Mouse (Mus musculus) lung, embryonic 14.5 days (tissue): ENCODE measurements around the gene Spg21. TPM values are rescaled to one million over a fixed set of nuclear protein-coding genes. Genes with fewer than 3 reads are reported as not detected.
A peak's percentile ranks its signal among the peaks of the same experiment; 100 is the strongest.

ENCODE experiments used
- ATAC-seq: fragments of 200-750 bp; cut with Nextera tagmentation; 2 replicates; pipeline ENCODE4 v1.8.0; 2017; ENCODE audit warnings: mild to moderate bottlenecking, moderate TSS enrichment, moderate library complexity; ENCODE audit not compliant: insufficient read depth
- DNase-seq: peaks from one replicate; pipeline ENCODE4 v3.0.0-alpha.2; 2015
- H3K27ac ChIP-seq: fragments of 300-500 bp; sonication (generic); 2 replicates; pipeline ENCODE4 v1.5.1; 2014; ENCODE audit warnings: low read depth, mild to moderate bottlenecking, moderate library complexity
- H3K27me3 ChIP-seq: fragments of 300-500 bp; sonication (generic); 2 replicates; pipeline ENCODE4 v1.6.1; 2014; ENCODE audit warnings: low read length, control low read depth; ENCODE audit not compliant: insufficient read depth
- H3K36me3 ChIP-seq: fragments of 300-500 bp; sonication (generic); 2 replicates; pipeline ENCODE4 v1.6.1; 2014; ENCODE audit warnings: control low read depth; ENCODE audit not compliant: insufficient read depth
- H3K4me1 ChIP-seq: fragments of 300-500 bp; sonication (generic); 2 replicates; pipeline ENCODE4 v1.6.1; 2014; ENCODE audit warnings: antibody characterized with exemption, control low read depth; ENCODE audit not compliant: insufficient read depth
- H3K4me2 ChIP-seq: fragments of 300-500 bp; sonication (generic); 2 replicates; pipeline ENCODE4 v1.6.1; 2014; ENCODE audit warnings: mild to moderate bottlenecking
- H3K4me3 ChIP-seq: fragments of 300-500 bp; sonication (generic); 2 replicates; pipeline ENCODE4 v1.5.1; 2014; ENCODE audit warnings: low read depth, low read length
- H3K9ac ChIP-seq: fragments of 300-500 bp; sonication (generic); 2 replicates; pipeline ENCODE4 v1.6.1; 2014
- H3K9me3 ChIP-seq: fragments of 300-500 bp; sonication (generic); 2 replicates; pipeline ENCODE4 v1.6.1; 2016; ENCODE audit warnings: low read depth, low read length, control low read depth
- CTCF ChIP-seq: IDR thresholded peaks from 2 replicates; pipeline ENCODE4 v1.5.1; 2016; ENCODE audit warnings: antibody characterized with exemption, low read depth
- WGBS: fragments of 180-500 bp; shearing (Covaris S2); extraction: QIAGEN DNeasy Blood & Tissue Kit; methylation state at CpG from one replicate; pipeline ENCODE4 v1.1.7; 2014; 5-methylcytosine and 5-hydroxymethylcytosine counted together
- polyA plus RNA-seq: library from polyadenylated mRNA; unstranded; fragments of >200 nt; fragmentation: Nextera tagmentation; extraction: Ambion mirVana; gene quantifications from 2 replicates; pipeline ENCODE4 v1.2.1, GENCODE M21; 2014

Spg21 gene
- polyA plus RNA-seq, 1 experiment from 2014 or later: 107 TPM

DNA sequence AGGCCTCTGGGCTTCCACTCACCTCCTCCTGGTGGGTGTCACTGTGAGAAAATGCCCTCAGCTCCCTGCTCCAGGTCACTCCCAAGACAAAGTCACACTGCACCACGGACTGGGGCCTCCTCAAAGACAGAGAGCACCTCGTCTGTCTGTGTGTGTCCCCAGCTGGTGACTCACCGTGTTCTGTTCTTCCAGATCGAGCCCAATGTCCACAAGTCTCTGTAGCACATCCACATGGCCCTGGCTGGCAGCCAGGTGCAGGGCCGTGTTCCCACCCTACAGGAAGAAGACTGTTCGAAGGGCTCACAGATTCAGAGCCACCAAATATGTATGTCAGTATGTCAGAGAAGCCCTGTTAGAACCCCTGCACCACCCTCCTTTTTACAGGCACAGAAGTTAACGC lies 47.7 kb downstream of the Spg21 start:
- DNase-seq: peak; percentile 41

DNA sequence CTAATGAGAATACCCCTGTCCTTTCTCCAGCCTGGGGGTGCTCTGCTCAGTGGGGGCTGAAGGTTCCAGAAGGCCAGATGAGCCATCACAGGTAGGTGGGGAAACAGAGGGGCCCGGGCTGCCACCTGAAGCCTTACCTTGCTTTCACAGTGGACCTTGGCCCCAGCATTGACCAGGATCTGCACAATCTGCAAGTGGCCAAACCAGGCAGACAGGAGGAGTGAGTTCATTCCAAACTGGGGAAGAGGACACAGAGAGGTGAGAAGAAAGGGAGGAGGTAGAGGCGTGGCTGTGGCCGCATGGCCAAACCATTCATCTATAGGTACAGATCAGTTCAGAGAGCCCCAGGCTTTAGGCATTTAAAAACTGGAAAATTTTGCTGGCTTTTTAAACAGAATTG lies 51.8 kb downstream of the Spg21 start:
- Histone ChIP-seq H3K4me2 (no peak overlapping the region), H3K4me1 (0 out of 2 replicates have a peak, but pooled peaks cover 4% of the 10 kb centered on the region), H3K36me3 (no peaks in the 10 kb centered on the region), H3K4me3 (no peak overlapping the region), H3K9ac (no peak overlapping the region), H3K27me3 (no peaks in the 10 kb centered on the region), H3K27ac (no peak overlapping the region), H3K9me3 (no peaks in the 10 kb centered on the region)
- WGBS: 61% methylated on average over 3 of the region's 3 CpGs
- DNase-seq (no peak), ATAC-seq (no peak)
- no peak for TF ChIP-seq CTCF

More for the DNA sequence above, 47.7 kb downstream of the Spg21 start:
- no peak for TF ChIP-seq CTCF
- no peaks in the 10 kb centered on the region for H3K27me3 ChIP-seq
- H3K36me3 ChIP-seq: no peaks in the 10 kb centered on the region
- ATAC-seq: no peak
- no peaks in the 10 kb centered on the region for H3K9me3 ChIP-seq
- 0 out of 2 replicates have a peak, but pooled peaks cover 6% of the 10 kb centered on the region for H3K4me1 ChIP-seq
- H3K27ac ChIP-seq: no peak overlapping the region
- WGBS: 30% methylated on average over 7 of the region's 7 CpGs
- H3K4me2 ChIP-seq: no peak overlapping the region
- H3K4me3 ChIP-seq: no peak overlapping the region
- H3K9ac ChIP-seq: no peak overlapping the region

DNA sequence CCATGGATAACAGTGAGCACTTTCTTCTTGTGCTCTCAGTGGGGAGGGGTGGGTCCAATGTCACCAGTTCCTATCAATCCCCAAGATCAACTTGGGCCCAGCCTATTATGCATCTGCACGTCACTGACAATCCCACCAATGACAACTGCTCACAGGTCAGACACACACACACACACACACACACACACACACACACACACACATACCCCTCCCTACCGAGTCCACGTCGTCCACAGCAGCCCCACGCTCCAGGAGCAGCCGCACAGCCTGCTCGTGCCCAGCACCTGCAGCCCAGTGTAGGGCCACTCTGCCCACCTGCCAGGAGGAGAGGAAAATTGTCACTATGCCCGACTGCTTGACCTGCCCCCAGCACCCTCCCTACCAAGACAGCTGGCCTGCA lies 53.7 kb downstream of the Spg21 start:
- DNase-seq (no peak), ATAC-seq (no peak)
- no peaks in the 10 kb centered on the region for H3K9me3 ChIP-seq
- 70% methylated on average over 8 of the region's 8 CpGs for WGBS
- no peaks in the 10 kb centered on the region for H3K4me1 ChIP-seq
- no peak overlapping the region for H3K27ac ChIP-seq
- H3K9ac ChIP-seq: no peak overlapping the region
- no peaks in the 10 kb centered on the region for H3K27me3 ChIP-seq
- no peak overlapping the region for H3K4me3 ChIP-seq
- H3K4me2 ChIP-seq: no peak overlapping the region
- H3K36me3 ChIP-seq: no peaks in the 10 kb centered on the region
- TF ChIP-seq CTCF: no peak

DNA sequence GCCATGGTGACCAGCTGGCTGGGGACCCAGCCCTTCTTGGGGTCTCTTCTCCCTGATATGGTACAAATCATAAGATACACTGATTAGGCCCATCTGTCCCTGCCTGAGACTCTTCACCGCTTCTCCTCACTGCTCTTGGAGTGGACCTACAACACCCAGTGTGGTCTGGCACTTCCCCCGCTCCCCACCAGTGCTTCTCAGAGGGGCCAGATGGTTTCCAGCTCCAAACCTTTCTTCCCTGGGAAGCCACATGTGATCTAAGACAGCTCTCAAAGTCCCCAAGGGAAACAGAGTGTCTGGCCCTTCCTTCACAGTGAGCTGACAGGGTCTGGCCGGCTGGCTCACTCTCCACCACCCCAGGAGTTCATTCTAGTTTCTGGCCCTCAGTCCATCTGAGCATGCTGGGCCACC lies 54.1 kb downstream of the Spg21 start:
- no peak overlapping the region for H3K4me2 ChIP-seq
- H3K9ac ChIP-seq: no peak overlapping the region
- TF ChIP-seq CTCF: no peak
- no peak overlapping the region for H3K4me3 ChIP-seq
- DNase-seq (no peak), ATAC-seq (peak; percentile 47; the same call in 1 of the 2 replicates)
- no peaks in the 10 kb centered on the region for H3K4me1 ChIP-seq
- 32% methylated on average over 3 of the region's 3 CpGs for WGBS
- no peaks in the 10 kb centered on the region for H3K27me3 ChIP-seq
- no peaks in the 10 kb centered on the region for H3K9me3 ChIP-seq
- no peak overlapping the region for H3K27ac ChIP-seq
- no peaks in the 10 kb centered on the region for H3K36me3 ChIP-seq

DNA sequence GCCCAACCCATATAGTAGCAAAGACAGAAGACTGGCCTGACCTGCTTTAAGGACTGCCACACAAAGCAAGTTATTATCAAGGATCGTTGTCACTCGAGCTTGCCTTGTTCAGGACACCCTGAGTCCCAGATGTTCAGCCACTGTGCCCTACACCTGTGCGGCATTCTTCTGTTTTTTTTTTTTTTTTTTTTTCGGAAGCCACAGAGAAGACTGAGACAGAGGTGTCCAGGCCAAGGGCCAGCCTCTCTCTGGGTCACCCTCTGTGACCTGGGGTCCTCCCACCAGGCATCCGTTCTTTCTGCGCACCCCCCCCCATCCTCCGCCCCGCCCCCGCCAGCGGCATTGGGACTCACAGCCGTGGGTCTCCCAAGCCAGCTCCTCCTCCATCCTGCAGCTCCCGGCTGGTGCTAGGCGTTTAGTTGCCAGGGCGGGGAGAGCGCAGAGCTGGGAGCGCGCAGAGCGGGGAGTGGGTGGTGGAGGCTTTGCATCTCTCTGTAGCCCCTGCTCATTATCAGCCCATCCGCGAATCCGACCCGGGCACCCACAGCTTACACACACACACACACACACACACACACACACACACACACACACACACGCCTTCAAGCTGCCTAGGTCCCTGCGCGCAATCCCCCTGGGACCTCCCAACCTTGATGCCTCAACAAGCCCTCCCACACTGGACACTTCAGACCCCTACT lies 59.2 kb downstream of the Spg21 start, which contains the start of gene Ankdd1a:
Gene Ankdd1a (minus strand): TSS at position 387 of the 698 bp plus-strand sequence.
- no peak within 1 kb of the TSS for H3K27ac ChIP-seq
- peak within 1 kb of the TSS; percentile 28; the same call in 1 of the 2 replicates for H3K9ac ChIP-seq
- peak; percentile 52; the same call in 1 of the 2 replicates for ATAC-seq
- no peak for TF ChIP-seq CTCF
- WGBS: 8% methylated on average over 24 of the region's 25 CpGs
- no peaks in the 10 kb centered on the region for H3K9me3 ChIP-seq
- H3K36me3 ChIP-seq: no peaks in the 10 kb centered on the region
- H3K4me3 ChIP-seq: peak within 1 kb of the TSS; percentile 25
- H3K27me3 ChIP-seq: no peaks in the 10 kb centered on the region
- DNase-seq: peak; percentile 63
- peak within 1 kb of the TSS; percentile 60 for H3K4me2 ChIP-seq
- H3K4me1 ChIP-seq: no peaks in the 10 kb centered on the region

DNA sequence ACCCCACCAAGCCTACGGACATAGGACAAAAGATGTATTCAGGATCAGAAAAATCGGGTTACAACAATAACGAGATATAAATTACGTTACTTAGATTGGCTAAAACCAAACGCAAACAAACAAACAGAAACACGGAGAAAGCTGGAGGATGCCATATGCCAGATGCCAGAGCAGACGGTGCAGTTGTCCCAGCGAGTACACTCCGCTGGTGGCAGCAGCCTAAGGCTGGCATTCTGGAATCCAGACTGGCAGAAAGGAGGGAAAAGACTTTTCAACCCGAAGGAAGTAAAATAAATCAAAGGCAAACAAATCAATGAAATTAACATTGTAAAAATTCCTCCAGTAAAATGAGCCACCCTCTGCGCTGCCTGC lies 59.7 kb downstream of the Spg21 start:
- DNase-seq (no peak), ATAC-seq (no peak)
- H3K27me3 ChIP-seq: no peaks in the 10 kb centered on the region
- no peaks in the 10 kb centered on the region for H3K9me3 ChIP-seq
- peak overlapping the region; percentile 25 for H3K4me3 ChIP-seq
- TF ChIP-seq CTCF: no peak
- peak overlapping the region; percentile 60 for H3K4me2 ChIP-seq
- WGBS: 22% methylated on average over 11 of the region's 11 CpGs
- no peak overlapping the region for H3K27ac ChIP-seq
- H3K4me1 ChIP-seq: no peaks in the 10 kb centered on the region
- peak overlapping the region; percentile 28; the same call in 1 of the 2 replicates for H3K9ac ChIP-seq
- H3K36me3 ChIP-seq: no peaks in the 10 kb centered on the region

DNA sequence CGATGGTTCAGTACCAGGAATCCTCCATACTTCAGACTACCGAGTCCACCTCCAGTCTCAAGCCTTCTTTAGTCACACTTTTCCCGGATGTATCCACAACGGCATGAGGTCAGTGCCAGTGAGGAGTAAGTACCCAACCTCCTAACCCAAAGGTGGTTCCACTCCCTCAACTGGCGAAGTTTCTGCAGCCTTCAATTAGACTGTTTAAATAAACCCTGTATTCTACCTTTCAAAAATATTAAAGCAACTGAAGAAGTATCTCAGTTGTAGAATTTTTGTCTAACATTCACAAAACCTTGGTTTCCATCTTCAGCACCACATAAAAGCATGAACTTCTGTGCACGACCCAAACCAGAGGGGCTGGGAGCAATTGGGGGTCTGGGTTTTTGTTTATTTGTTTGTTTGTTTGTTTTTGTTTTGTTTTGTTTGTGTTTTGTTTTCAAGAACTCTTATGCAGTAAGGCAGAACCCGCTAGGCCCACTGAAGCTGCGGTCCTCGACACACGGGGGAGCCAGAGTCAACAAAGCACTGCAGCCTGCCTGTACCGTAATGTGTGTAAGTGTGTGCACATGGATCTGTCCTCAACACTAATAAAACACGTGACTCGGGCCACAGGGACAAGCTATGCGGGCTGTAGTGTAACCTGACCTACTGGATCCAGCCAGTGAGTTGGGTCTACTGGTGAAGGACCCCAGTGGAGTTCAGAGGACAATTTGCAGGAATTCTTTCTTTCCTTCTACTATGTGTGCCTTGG lies 63.0 kb downstream of the Spg21 start:
- Histone ChIP-seq H3K27me3 (no peaks in the 10 kb centered on the region), H3K36me3 (no peaks in the 10 kb centered on the region), H3K4me2 (peak overlapping the region; percentile 26), H3K4me1 (no peaks in the 10 kb centered on the region), H3K27ac (no peak overlapping the region), H3K4me3 (no peak overlapping the region), H3K9me3 (no peaks in the 10 kb centered on the region), H3K9ac (no peak overlapping the region)
- 20% methylated on average over 14 of the region's 14 CpGs for WGBS
- peak; percentile 88 for ATAC-seq
- peak; percentile 91 for DNase-seq
- TF ChIP-seq CTCF: peak; percentile 92
